Mouse (Mus musculus): ENCODE measurements around the gene Btbd3.

DNA sequence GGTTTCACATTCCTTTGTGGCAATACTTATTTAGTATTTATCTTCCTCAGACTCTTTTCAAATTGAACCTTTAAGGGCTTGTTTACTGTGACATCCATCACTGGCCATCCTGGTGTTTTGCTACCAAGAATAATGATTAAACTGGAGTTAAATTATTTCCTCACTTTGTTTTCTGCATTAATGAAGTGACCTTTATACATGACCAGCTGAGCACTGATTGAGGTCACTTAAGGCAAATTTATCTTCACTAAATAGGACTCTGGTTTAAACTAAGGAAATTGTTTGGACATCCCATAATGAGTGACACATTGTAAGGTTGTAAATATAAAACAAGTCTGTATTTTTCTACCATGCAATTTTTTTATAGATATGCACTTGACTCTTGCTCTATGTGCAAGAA is 235.8 kb downstream of the Btbd3 start:
- TF ChIP-seq POLR2A (IDR thresholded peaks at IDR 0.05; ENCODE audit: control insufficient read depth, extremely low read depth, insufficient read depth, low read length, poor library complexity) (no peak), CTCF (IDR thresholded peaks at IDR 0.05; ENCODE audit: borderline replicate concordance, control insufficient read depth, extremely low read depth, insufficient read depth, low read length, poor library complexity) (no peak)
